In the genomic region with DNA sequence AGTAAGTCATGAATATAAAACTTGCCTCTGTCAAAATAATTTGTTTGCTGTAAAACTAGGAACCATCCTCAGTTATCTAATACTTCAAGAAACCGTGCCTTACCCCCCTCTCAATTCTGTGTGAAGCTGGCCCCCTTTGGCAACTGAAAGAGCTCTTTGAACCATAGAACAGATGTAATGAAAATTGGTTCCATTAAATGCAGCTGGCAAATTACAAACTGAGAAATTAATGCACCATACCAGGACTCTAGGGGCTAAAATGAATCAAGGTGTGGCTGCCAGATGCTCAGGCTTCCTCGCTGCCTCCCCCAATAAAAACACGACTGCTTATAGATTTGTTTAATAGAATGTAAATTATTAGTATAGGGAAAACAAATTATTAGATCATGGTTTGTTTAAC, we compare ENCODE assay signal across 28 mouse cellular contexts.
A peak's percentile ranks its signal among the peaks of the same experiment; 100 is the strongest.
DNase-seq lines count a peak whose midpoint lies in the region; ATAC-seq lines count a peak whose summit lies in the region.
"Had no signal": no experiment of that assay in that cellular context is flagged by ENCODE, and none has a peak within 500 bp of the region (broad histone marks: within the 10 kb centered on the region; RNA-seq: fewer than 3 reads in every experiment).

No protein-coding gene starts in this region.

- WGBS in embryonic facial prominence, embryonic 11.5 days, result 40% methylated on average over 3 of the region's 3 CpGs
- 63% methylated on average over 3 of the region's 3 CpGs for WGBS in embryonic facial prominence, embryonic 10.5 days
- 24% methylated on average over 3 of the region's 3 CpGs for WGBS in neural tube, embryonic 13.5 days
- 20% methylated on average over 3 of the region's 3 CpGs for WGBS in neural tube, embryonic 15.5 days
- 27% methylated on average over 3 of the region's 3 CpGs for WGBS in embryonic facial prominence, embryonic 14.5 days

- no peak overlapping the region for H3K27ac ChIP-seq in embryonic facial prominence, embryonic 11.5 days (replicated peaks; ENCODE audit: low read depth, low read length)
- no peak overlapping the region for H3K27ac ChIP-seq in embryonic facial prominence, embryonic 10.5 days (replicated peaks)
- H3K27ac ChIP-seq in neural tube, embryonic 13.5 days (replicated peaks), result 0 out of 2 replicates have a peak overlapping the region, but pooled peaks have one; percentile 49
- H3K27ac ChIP-seq in neural tube, embryonic 15.5 days (replicated peaks), result no peak overlapping the region
- H3K27ac ChIP-seq in embryonic facial prominence, embryonic 14.5 days (replicated peaks; ENCODE audit: low read depth, low read length), result no peak overlapping the region
- H3K27ac ChIP-seq: embryonic facial prominence, embryonic 15.5 days; heart, adult 2 months; heart, embryonic 10.5 days; heart, embryonic 13.5 days; hindbrain, embryonic 14.5 days; hindbrain, postnatal 0 days had no signal

- no peaks in the 10 kb centered on the region for H3K36me3 ChIP-seq in embryonic facial prominence, embryonic 11.5 days (replicated peaks; ENCODE audit: control insufficient read depth, insufficient read depth, low read depth, low read length)
- H3K36me3 ChIP-seq in embryonic facial prominence, embryonic 10.5 days (replicated peaks), result no peaks in the 10 kb centered on the region
- no peaks in the 10 kb centered on the region for H3K36me3 ChIP-seq in neural tube, embryonic 13.5 days
- H3K36me3 ChIP-seq in neural tube, embryonic 15.5 days, result no peaks in the 10 kb centered on the region
- H3K36me3 ChIP-seq in embryonic facial prominence, embryonic 14.5 days (ENCODE audit: control insufficient read depth, insufficient read depth, low read length), result no peaks in the 10 kb centered on the region
- H3K36me3 ChIP-seq: embryonic facial prominence, embryonic 15.5 days; G1E; heart, embryonic 10.5 days; heart, embryonic 13.5 days had no signal

- no peak for ATAC-seq in embryonic facial prominence, embryonic 11.5 days (replicated peaks; ENCODE audit: insufficient number of reproducible peaks, low FRiP score, low TSS enrichment, low read depth)
- ATAC-seq in neural tube, embryonic 13.5 days (ENCODE audit: low read depth), result peak; percentile 61; the same call in 1 of the 2 replicates
- ATAC-seq in neural tube, embryonic 15.5 days (ENCODE audit: low FRiP score), result no peak
- no peak for ATAC-seq in embryonic facial prominence, embryonic 14.5 days (ENCODE audit: low read depth)
- ATAC-seq: forebrain, embryonic 16.5 days; hindbrain, postnatal 0 days; inflammation-experienced regulatory T-cells, adult 6 months; intestine, embryonic 16.5 days; Patski had no signal

- peak; percentile 41 for DNase-seq in embryonic facial prominence, embryonic 11.5 days (ENCODE audit: low spot score)
- DNase-seq in embryonic facial prominence, embryonic 10.5 days (ENCODE audit: low spot score), result no peak
- DNase-seq in embryonic facial prominence, embryonic 14.5 days (ENCODE audit: low spot score), result peak; percentile 4
- DNase-seq in adrenal gland, postnatal 14 days, result no peak
- DNase-seq: adrenal gland, postnatal 10 days; B cell, adult 2 months; cerebellum, adult 11-12 months; cerebellum, adult 8-10 months; cerebellum, postnatal 10 days; cerebellum, postnatal 36 days; gastrocnemius, postnatal 10 days; gastrocnemius, postnatal 36 days; heart, adult 2 months; heart, postnatal 14 days; heart, postnatal 4 days had no signal

- H3K9ac ChIP-seq in embryonic facial prominence, embryonic 11.5 days (replicated peaks; ENCODE audit: low read length), result no peak overlapping the region
- no peak overlapping the region for H3K9ac ChIP-seq in neural tube, embryonic 13.5 days
- H3K9ac ChIP-seq in neural tube, embryonic 15.5 days (replicated peaks), result no peak overlapping the region
- no peak overlapping the region for H3K9ac ChIP-seq in embryonic facial prominence, embryonic 14.5 days (ENCODE audit: low read depth, low read length)
- H3K9ac ChIP-seq: embryonic facial prominence, embryonic 15.5 days; heart, embryonic 13.5 days; hindbrain, embryonic 14.5 days had no signal

- H3K27me3 ChIP-seq in embryonic facial prominence, embryonic 11.5 days (ENCODE audit: control insufficient read depth, insufficient read depth, low read length), result no peaks in the 10 kb centered on the region
- H3K27me3 ChIP-seq in embryonic facial prominence, embryonic 10.5 days (replicated peaks; ENCODE audit: low read depth, poor library complexity, severe bottlenecking), result no peaks in the 10 kb centered on the region
- no peaks in the 10 kb centered on the region for H3K27me3 ChIP-seq in neural tube, embryonic 13.5 days
- no peaks in the 10 kb centered on the region for H3K27me3 ChIP-seq in neural tube, embryonic 15.5 days (replicated peaks)
- no peaks in the 10 kb centered on the region for H3K27me3 ChIP-seq in embryonic facial prominence, embryonic 14.5 days (replicated peaks; ENCODE audit: control insufficient read depth, insufficient read depth, low read length)
- H3K27me3 ChIP-seq: CH12.LX; embryonic facial prominence, embryonic 15.5 days; heart, embryonic 13.5 days had no signal

- no peaks in the 10 kb centered on the region for H3K9me3 ChIP-seq in embryonic facial prominence, embryonic 11.5 days (replicated peaks; ENCODE audit: control insufficient read depth, low read length)
- no peaks in the 10 kb centered on the region for H3K9me3 ChIP-seq in embryonic facial prominence, embryonic 10.5 days
- no peaks in the 10 kb centered on the region for H3K9me3 ChIP-seq in neural tube, embryonic 13.5 days
- no peaks in the 10 kb centered on the region for H3K9me3 ChIP-seq in neural tube, embryonic 15.5 days (replicated peaks)
- H3K9me3 ChIP-seq in embryonic facial prominence, embryonic 14.5 days (ENCODE audit: control insufficient read depth, low read length), result no peaks in the 10 kb centered on the region
- H3K9me3 ChIP-seq: embryonic facial prominence, embryonic 15.5 days; G1E; heart, embryonic 10.5 days; heart, embryonic 13.5 days had no signal

- no peak overlapping the region for H3K4me3 ChIP-seq in embryonic facial prominence, embryonic 11.5 days (ENCODE audit: low read depth, low read length)
- H3K4me3 ChIP-seq in embryonic facial prominence, embryonic 10.5 days, result no peak overlapping the region
- H3K4me3 ChIP-seq in neural tube, embryonic 13.5 days, result no peak overlapping the region
- H3K4me3 ChIP-seq in neural tube, embryonic 15.5 days (replicated peaks), result no peak overlapping the region
- H3K4me3 ChIP-seq in embryonic facial prominence, embryonic 14.5 days (ENCODE audit: low read depth, low read length), result no peak overlapping the region
- H3K4me3 ChIP-seq: embryonic facial prominence, embryonic 15.5 days; heart, adult 2 months; heart, embryonic 10.5 days; heart, embryonic 13.5 days had no signal

- no peaks in the 10 kb centered on the region for H3K4me1 ChIP-seq in embryonic facial prominence, embryonic 11.5 days (ENCODE audit: control insufficient read depth, insufficient read depth, low read length)
- H3K4me1 ChIP-seq in embryonic facial prominence, embryonic 10.5 days, result no peaks in the 10 kb centered on the region; the same call in 1 of the 2 replicates
- H3K4me1 ChIP-seq in neural tube, embryonic 13.5 days (replicated peaks), result peaks cover 6% of the 10 kb centered on the region; the same call in 1 of the 2 replicates
- H3K4me1 ChIP-seq in neural tube, embryonic 15.5 days, result no peaks in the 10 kb centered on the region
- H3K4me1 ChIP-seq in embryonic facial prominence, embryonic 14.5 days (ENCODE audit: control insufficient read depth, insufficient read depth, low read length), result no peaks in the 10 kb centered on the region
- H3K4me1 ChIP-seq: embryonic facial prominence, embryonic 15.5 days; heart, embryonic 10.5 days; heart, embryonic 13.5 days had no signal

- no peak overlapping the region for H3K4me2 ChIP-seq in embryonic facial prominence, embryonic 11.5 days (ENCODE audit: low read depth, low read length)
- H3K4me2 ChIP-seq in neural tube, embryonic 13.5 days, result no peak overlapping the region
- no peak overlapping the region for H3K4me2 ChIP-seq in neural tube, embryonic 15.5 days
- no peak overlapping the region for H3K4me2 ChIP-seq in embryonic facial prominence, embryonic 14.5 days (ENCODE audit: low read depth, low read length)
- H3K4me2 ChIP-seq: embryonic facial prominence, embryonic 15.5 days; heart, embryonic 13.5 days; hindbrain, embryonic 14.5 days had no signal

Comparison
In these comparisons a context has a peak if more than half of its experiments do, and no peak if none do; other contexts are left out.
1. DNase-seq: peak in embryonic facial prominence, embryonic 11.5 days (single experiment) and embryonic facial prominence, embryonic 14.5 days (single experiment); none in embryonic facial prominence, embryonic 10.5 days (single experiment) and adrenal gland, postnatal 14 days (single experiment).